Mouse (Mus musculus): Measurements from ENCODE around the gene Kcnk16. TPM values are rescaled to one million over a fixed set of nuclear protein-coding genes. Genes with fewer than 3 reads are reported as not detected.

Gene Kcnk16
- polyA plus RNA-seq, 1 experiment from 2014 or later, result not detected

DNA sequence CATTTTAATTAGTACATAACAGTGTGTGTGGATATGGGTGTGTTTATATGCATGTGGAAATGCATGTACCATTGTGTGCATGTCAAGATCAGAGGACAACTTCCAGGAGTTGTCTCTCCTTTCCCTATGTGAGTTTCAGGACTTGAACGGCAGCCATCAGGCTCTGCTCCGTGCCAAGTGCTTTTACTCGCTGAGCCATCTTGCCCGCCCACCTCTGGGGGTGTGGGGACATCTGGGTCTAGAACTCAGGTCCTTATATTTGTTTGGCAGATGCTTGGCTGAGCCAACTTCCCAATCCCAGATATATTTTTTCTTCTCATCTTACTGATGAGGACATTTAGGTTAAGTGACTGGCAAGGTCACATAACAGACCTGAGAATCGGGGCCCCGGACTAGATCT is 578 bp downstream of the Kcnk16 start:
- WGBS, result 71% methylated on average over 6 of the region's 6 CpGs

DNA sequence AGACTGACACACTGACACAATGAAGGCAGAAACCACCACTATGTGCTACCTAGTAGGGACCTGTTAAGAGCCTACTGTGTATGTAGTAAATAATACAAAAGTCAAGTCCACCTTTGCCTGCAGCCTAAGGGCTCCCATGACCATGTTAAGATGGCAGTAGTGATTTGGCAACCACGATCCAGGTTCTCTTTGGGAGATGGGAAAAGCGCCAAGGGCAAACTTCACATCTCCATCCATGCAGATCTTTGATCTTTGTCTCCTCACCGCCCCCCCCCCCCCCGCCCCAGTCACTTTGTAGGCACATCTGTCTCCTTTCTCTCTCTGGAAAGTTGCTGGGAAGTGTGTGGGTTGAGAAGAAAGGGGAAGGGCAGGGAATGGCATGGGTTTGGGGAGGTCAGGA is 6.7 kb downstream of the Kcnk16 start:
- DNase-seq (ENCODE audit: low spot score) (no peak), ATAC-seq (no peak)
- H3K4me1 ChIP-seq (ENCODE audit: control insufficient read depth, insufficient read depth, low read length), result no peaks in the 10 kb centered on the region
- no peak overlapping the region for H3K9ac ChIP-seq (ENCODE audit: low read length)
- H3K9me3 ChIP-seq (replicated peaks; ENCODE audit: control insufficient read depth, low read length), result no peaks in the 10 kb centered on the region
- H3K27me3 ChIP-seq (replicated peaks; ENCODE audit: control insufficient read depth, insufficient read depth, low read length), result no peaks in the 10 kb centered on the region
- no peak overlapping the region for H3K4me2 ChIP-seq (ENCODE audit: low read length)
- no peaks in the 10 kb centered on the region for H3K36me3 ChIP-seq (ENCODE audit: control insufficient read depth, insufficient read depth, low read length)
- WGBS, result 86% methylated on average over 4 of the region's 4 CpGs
- H3K4me3 ChIP-seq (ENCODE audit: low read depth, low read length), result no peak overlapping the region
- no peak overlapping the region for H3K27ac ChIP-seq (ENCODE audit: low read depth, low read length)

More for the DNA sequence above, 578 bp downstream of the Kcnk16 start:
- Histone ChIP-seq H3K27me3 (replicated peaks; ENCODE audit: control insufficient read depth, insufficient read depth, low read length) (no peaks in the 10 kb centered on the region), H3K9ac (ENCODE audit: low read length) (no peak overlapping the region), H3K4me3 (ENCODE audit: low read depth, low read length) (no peak overlapping the region), H3K36me3 (ENCODE audit: control insufficient read depth, insufficient read depth, low read length) (no peaks in the 10 kb centered on the region), H3K4me2 (ENCODE audit: low read length) (no peak overlapping the region), H3K9me3 (replicated peaks; ENCODE audit: control insufficient read depth, low read length) (no peaks in the 10 kb centered on the region), H3K27ac (ENCODE audit: low read depth, low read length) (no peak overlapping the region), H3K4me1 (ENCODE audit: control insufficient read depth, insufficient read depth, low read length) (no peaks in the 10 kb centered on the region)
- ATAC-seq (no peak), DNase-seq (ENCODE audit: low spot score) (no peak)

DNA sequence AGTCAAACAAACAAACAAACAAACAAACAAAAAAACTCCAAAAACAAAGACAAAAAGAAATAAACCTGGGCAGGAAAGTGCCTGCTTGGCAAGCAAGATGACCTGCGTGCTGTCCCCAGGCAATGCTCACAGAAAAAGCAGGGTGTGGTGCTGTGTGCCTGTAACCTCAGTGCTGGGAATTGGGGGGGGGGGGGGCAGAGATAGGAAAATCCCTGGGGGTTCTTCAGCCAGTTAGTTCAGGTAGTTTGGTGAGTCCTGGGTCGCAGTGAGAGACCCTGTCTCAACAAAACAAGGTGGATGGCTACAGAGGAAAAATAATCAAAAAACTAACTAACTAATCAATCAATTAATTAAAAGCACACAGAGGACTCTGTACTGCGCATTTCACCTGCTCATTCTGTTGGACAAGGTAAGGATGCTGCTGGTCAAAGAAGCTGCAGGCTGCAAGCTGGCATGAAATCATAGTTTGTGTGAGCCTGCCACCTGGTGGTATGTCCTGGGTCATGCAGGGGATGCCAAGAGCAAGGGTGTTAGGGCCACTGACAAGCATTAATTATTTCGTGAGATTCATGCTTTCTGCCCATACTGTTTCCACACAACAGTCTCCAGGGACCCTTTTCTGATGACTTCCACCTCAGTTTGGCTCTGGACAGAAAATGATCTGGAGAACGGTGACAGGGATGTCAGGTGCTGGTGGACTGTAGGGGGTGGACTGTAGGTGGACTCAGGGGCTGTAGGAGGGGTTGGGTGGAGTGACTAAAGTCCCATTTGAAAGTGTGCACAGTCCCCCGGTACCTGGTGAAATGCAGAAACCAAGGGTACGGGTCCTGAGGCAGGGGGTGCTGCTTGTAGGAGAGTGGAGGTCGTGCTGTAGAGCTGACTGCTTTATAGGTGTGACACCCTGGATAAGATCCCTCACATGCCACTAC is 10.6 kb downstream of the Kcnk16 start:
- peak; percentile 75 for ATAC-seq
- H3K9me3 ChIP-seq (replicated peaks; ENCODE audit: control insufficient read depth, low read length), result no peaks in the 10 kb centered on the region
- H3K27me3 ChIP-seq (replicated peaks; ENCODE audit: control insufficient read depth, insufficient read depth, low read length), result no peaks in the 10 kb centered on the region
- H3K4me3 ChIP-seq (ENCODE audit: low read depth, low read length), result no peak overlapping the region
- 57% methylated on average over 8 of the region's 8 CpGs for WGBS
- H3K27ac ChIP-seq (ENCODE audit: low read depth, low read length), result no peak overlapping the region
- no peak overlapping the region for H3K4me2 ChIP-seq (ENCODE audit: low read length)
- DNase-seq (ENCODE audit: low spot score), result peak; percentile 84
- H3K9ac ChIP-seq (ENCODE audit: low read length), result no peak overlapping the region
- no peaks in the 10 kb centered on the region for H3K4me1 ChIP-seq (ENCODE audit: control insufficient read depth, insufficient read depth, low read length)
- H3K36me3 ChIP-seq (ENCODE audit: control insufficient read depth, insufficient read depth, low read length), result no peaks in the 10 kb centered on the region

DNA sequence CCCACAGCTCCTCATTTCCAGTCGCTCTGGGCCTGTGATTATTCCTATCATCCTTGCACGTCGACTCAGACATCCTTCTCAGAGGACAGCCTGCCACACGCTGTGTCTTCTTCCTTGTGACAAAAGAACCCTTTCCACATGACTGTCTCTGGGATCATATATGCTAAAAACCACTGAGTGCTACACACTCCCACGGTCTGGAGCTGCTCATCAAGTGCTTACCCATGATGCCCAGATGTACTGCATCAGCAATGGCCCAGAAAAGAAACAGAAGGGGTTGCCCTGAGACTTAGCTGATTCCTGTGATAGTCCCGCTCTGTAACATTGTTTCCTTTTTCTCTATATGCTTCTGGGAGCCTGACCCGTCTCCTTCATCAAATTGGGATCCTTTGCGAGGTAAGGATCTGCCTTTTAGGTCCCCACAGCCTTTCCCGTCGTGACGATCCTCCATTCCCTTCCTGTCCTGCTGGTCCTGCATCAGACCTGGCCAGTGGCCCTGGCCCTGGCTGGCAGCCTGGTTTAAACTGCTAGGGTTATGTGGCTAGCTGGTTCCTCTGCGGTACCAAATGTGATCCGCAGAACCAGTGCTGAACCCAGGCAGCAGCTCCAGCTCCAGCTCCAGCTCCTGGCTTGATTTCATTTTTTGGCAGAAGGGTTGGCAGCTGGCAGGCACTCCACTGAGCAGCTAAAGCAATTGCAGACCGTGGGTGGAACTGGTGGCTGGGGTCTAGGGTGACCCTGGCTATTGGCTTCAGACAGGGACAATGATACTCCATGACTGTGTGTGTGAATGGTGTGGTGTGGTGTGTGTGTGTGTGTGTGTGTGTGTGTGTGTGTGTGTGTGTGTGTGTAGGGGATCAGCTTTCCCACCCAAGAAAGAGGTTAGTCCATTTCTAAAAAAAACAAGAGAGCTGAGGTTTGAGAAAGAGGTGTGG is 18.5 kb downstream of the Kcnk16 start:
- no peaks in the 10 kb centered on the region for H3K4me1 ChIP-seq (ENCODE audit: control insufficient read depth, insufficient read depth, low read length)
- H3K4me3 ChIP-seq (ENCODE audit: low read depth, low read length), result no peak overlapping the region
- no peak overlapping the region for H3K4me2 ChIP-seq (ENCODE audit: low read length)
- DNase-seq (ENCODE audit: low spot score) (no peak), ATAC-seq (no peak)
- H3K27me3 ChIP-seq (replicated peaks; ENCODE audit: control insufficient read depth, insufficient read depth, low read length), result no peaks in the 10 kb centered on the region
- 67% methylated on average over 14 of the region's 14 CpGs for WGBS
- no peaks in the 10 kb centered on the region for H3K9me3 ChIP-seq (replicated peaks; ENCODE audit: control insufficient read depth, low read length)
- H3K36me3 ChIP-seq (ENCODE audit: control insufficient read depth, insufficient read depth, low read length), result no peaks in the 10 kb centered on the region
- H3K9ac ChIP-seq (ENCODE audit: low read length), result 0 out of 2 replicates have a peak overlapping the region, but pooled peaks have one; percentile 21
- no peak overlapping the region for H3K27ac ChIP-seq (ENCODE audit: low read depth, low read length)

DNA sequence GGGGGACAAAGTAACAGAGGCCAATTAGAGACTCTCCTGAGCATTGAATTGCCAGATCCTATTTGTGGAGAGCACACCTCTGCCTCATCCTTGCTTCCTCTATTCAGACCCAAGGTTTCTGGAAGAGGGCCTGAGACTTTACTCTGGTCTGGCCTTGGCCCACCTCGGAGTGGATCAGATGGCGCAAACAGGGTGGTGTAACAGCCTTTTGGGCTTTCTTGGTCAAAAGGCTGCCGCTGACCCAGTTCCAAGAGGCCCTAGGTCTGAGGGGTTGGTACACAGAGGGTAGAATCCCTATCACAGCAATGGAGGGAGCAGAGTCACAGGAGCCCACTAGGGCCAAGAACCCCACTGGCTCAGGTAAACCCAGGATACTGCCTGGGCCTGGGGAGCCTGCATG is 21.0 kb downstream of the Kcnk16 start:
- DNase-seq (ENCODE audit: low spot score), result no peak
- no peak for ATAC-seq
- WGBS, result 96% methylated on average over 3 of the region's 3 CpGs
- H3K9me3 ChIP-seq (replicated peaks; ENCODE audit: control insufficient read depth, low read length), result no peaks in the 10 kb centered on the region
- H3K4me3 ChIP-seq (ENCODE audit: low read depth, low read length), result no peak overlapping the region
- no peak overlapping the region for H3K4me2 ChIP-seq (ENCODE audit: low read length)
- no peaks in the 10 kb centered on the region for H3K27me3 ChIP-seq (replicated peaks; ENCODE audit: control insufficient read depth, insufficient read depth, low read length)
- no peak overlapping the region for H3K27ac ChIP-seq (ENCODE audit: low read depth, low read length)
- no peaks in the 10 kb centered on the region for H3K36me3 ChIP-seq (ENCODE audit: control insufficient read depth, insufficient read depth, low read length)
- no peaks in the 10 kb centered on the region for H3K4me1 ChIP-seq (ENCODE audit: control insufficient read depth, insufficient read depth, low read length)
- no peak overlapping the region for H3K9ac ChIP-seq (ENCODE audit: low read length)

DNA sequence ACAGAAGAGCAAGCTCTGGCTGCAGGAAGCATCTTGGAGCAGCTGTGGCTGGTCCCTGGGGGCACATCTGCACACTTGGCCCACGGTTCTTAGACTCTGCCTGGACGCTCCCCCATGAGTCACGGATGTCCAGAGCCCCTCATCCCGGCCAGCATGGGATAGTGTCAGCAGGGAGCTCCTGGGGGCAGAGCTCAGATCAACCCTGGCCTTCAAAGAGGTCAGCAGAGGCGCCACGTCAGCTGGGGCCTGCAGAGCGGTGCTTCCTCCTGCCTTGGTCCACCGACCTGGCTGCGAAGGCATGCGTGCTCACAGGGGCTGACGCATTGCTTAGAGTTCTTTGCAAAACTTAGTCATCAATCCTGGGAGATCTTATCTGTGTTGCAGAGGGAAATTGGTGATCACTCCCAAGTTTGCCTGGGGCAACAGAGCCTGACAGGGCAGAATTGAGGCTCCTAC is 22.2 kb downstream of the Kcnk16 start:
- H3K9me3 ChIP-seq (replicated peaks; ENCODE audit: control insufficient read depth, low read length), result no peaks in the 10 kb centered on the region
- 79% methylated on average over 11 of the region's 11 CpGs for WGBS
- no peaks in the 10 kb centered on the region for H3K27me3 ChIP-seq (replicated peaks; ENCODE audit: control insufficient read depth, insufficient read depth, low read length)
- no peak overlapping the region for H3K9ac ChIP-seq (ENCODE audit: low read length)
- ATAC-seq (no peak), DNase-seq (ENCODE audit: low spot score) (no peak)
- no peaks in the 10 kb centered on the region for H3K36me3 ChIP-seq (ENCODE audit: control insufficient read depth, insufficient read depth, low read length)
- no peak overlapping the region for H3K4me3 ChIP-seq (ENCODE audit: low read depth, low read length)
- no peak overlapping the region for H3K4me2 ChIP-seq (ENCODE audit: low read length)
- H3K4me1 ChIP-seq (ENCODE audit: control insufficient read depth, insufficient read depth, low read length), result no peaks in the 10 kb centered on the region
- no peak overlapping the region for H3K27ac ChIP-seq (ENCODE audit: low read depth, low read length)

DNA sequence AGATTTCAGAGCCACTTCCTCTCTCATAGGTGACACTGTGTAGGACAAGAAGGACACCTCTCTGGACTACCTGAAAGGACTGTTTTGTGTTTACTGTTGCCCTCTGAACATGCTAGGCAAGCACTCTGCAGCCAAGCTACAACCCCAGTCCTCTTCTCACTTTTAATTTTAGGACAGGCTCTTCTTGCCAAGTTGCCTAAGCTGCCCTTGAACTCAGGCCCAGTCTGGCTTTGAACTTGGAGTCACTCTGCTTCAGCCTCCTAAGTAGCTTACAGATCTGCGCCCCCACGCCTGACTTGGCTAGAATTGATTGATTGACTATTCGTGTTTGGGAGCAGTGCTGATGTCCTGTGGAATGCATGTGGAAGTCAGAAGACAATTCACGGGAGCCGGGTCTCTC is 23.1 kb downstream of the Kcnk16 start:
- 87% methylated on average over 5 of the region's 5 CpGs for WGBS
- no peak overlapping the region for H3K4me2 ChIP-seq (ENCODE audit: low read length)
- no peak for ATAC-seq

DNA sequence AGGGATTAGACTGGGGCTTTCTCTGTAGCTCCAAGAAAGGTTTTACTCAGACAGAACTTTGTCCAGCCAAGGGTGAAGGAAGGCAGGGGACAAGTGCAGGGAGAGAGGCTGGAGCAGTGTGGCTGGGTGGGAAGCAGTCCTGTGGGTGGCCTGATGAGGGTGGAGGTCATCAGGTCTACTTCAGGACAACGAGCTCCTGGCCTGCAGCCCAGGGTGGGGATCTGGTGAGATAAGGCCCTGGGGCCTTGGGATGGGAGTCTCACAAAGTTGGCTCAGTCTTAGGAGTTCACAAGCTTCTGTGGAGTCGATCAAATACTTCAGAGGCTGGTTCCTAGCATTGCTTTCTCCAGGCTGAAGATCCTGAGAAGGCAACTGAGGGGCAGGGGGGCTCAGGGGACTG is 23.7 kb downstream of the Kcnk16 start:
- DNase-seq (ENCODE audit: low spot score) (no peak), ATAC-seq (no peak)
- Histone ChIP-seq H3K4me1 (ENCODE audit: control insufficient read depth, insufficient read depth, low read length) (no peaks in the 10 kb centered on the region), H3K27ac (ENCODE audit: low read depth, low read length) (no peak overlapping the region), H3K4me3 (ENCODE audit: low read depth, low read length) (no peak overlapping the region), H3K9ac (ENCODE audit: low read length) (no peak overlapping the region), H3K36me3 (ENCODE audit: control insufficient read depth, insufficient read depth, low read length) (no peaks in the 10 kb centered on the region), H3K27me3 (replicated peaks; ENCODE audit: control insufficient read depth, insufficient read depth, low read length) (no peaks in the 10 kb centered on the region), H3K9me3 (replicated peaks; ENCODE audit: control insufficient read depth, low read length) (no peaks in the 10 kb centered on the region), H3K4me2 (ENCODE audit: low read length) (no peak overlapping the region)
- WGBS, result 63% methylated on average over 2 of the region's 2 CpGs

More for the DNA sequence above, 23.1 kb downstream of the Kcnk16 start:
- Histone ChIP-seq H3K27me3 (replicated peaks; ENCODE audit: control insufficient read depth, insufficient read depth, low read length) (no peaks in the 10 kb centered on the region), H3K4me1 (ENCODE audit: control insufficient read depth, insufficient read depth, low read length) (no peaks in the 10 kb centered on the region), H3K9me3 (replicated peaks; ENCODE audit: control insufficient read depth, low read length) (no peaks in the 10 kb centered on the region), H3K9ac (ENCODE audit: low read length) (no peak overlapping the region), H3K36me3 (ENCODE audit: control insufficient read depth, insufficient read depth, low read length) (no peaks in the 10 kb centered on the region), H3K4me3 (ENCODE audit: low read depth, low read length) (no peak overlapping the region), H3K27ac (ENCODE audit: low read depth, low read length) (no peak overlapping the region)
- no peak for DNase-seq (ENCODE audit: low spot score)

All from forebrain, embryonic 14.5 days (tissue).